Mouse (Mus musculus) gastrocnemius, adult 2 months (tissue): ENCODE measurements around the gene 2610001J05Rik. TPM values are rescaled to one million over a fixed set of nuclear protein-coding genes. Genes with fewer than 3 reads are reported as not detected.
"Not testable (repeated sequence)": the region's sequence is repeated elsewhere in the genome, so short reads cannot be mapped to it uniquely, and the experiment has no call there.

Source experiments
- DNase-seq: peaks from one replicate; pipeline ENCODE4 v3.0.0; 2022
- H3K27ac ChIP-seq: fragments of 200-600 bp; 2 replicates; pipeline ENCODE4 v1.8.1; 2022; ENCODE audit warnings: mild to moderate bottlenecking
- H3K4me3 ChIP-seq: fragments of 200-600 bp; 2 replicates; pipeline ENCODE4 v1.8.1; 2022; ENCODE audit warnings: mild to moderate bottlenecking, moderate library complexity
- CTCF ChIP-seq: fragments of 200-600 bp; IDR thresholded peaks from 2 replicates; pipeline ENCODE4 v1.8.1; 2022; ENCODE audit warnings: antibody characterized with exemption, mild to moderate bottlenecking, moderate library complexity
- intact Hi-C: fragments of 180-260 bp; cut with DNase I; formaldehyde crosslinking; loops from one replicate; pipeline ENCODE4 v1.15.1; 2025
- total RNA-seq, 2 experiments: library from RNA; stranded (reverse); gene quantifications; 2 replicates each; pipeline ENCODE4 v1.2.3; 2021

The 2610001J05Rik gene
- total RNA-seq, 2 experiments from 2014 or later, result 29.3 to 36.1 TPM

DNA sequence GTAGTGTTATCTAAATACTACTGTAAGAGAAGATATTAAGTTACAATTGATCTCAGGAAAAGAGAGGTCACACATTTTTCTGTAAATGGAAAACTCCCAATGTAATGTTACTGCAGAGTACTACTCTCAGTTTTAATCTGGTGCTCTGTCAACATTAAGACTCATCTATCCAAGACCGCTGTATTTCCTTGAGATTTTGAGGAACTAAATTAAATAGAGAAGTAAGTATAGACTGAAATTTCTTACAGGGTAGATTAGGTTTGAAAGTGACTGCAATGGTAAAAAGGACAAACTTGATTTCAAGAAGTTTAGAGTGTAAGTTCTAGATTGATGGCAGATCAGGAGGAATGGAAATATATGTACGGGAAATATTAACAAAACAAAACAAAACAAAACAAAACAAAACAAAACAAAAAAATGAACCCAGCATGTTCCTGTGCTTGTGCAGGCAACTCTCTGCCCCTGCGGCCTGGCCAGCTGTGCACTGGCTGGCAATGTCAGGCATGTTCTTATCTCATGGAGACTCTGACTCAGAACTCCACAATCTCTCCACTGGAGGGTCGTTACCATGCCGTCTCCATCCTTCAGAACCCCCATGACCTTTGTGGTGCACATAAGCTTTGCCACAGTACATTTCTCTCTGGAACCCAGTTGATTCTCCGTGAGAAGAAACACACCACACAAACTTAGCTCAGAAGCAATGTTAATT is 11.3 kb downstream of the 2610001J05Rik start:
- Histone ChIP-seq H3K4me3 (no peak overlapping the region), H3K27ac (no peak overlapping the region)
- TF ChIP-seq CTCF, result no peak
- intact Hi-C loops, result no loop called here
- DNase-seq, result no peak

DNA sequence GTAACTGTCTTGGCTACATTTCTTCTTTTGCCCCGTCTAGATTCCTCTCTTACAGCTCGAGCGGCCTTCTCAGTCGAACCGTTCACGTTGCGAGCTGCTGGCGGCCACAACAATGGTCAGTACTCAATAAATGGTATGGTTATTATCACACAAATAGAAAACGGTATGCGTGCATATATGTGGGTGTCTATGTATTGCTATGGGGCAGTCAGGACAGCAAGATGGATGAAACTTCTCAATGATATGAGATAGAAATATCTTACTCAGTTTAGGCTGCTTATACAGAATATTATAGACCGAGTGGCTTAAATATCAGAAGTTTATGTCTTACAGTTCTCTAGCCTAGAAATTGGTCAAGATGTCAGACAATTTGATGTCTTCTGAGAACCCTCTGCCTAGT is 17.1 kb downstream of the 2610001J05Rik start:
- intact Hi-C loops, result no loop called here
- TF ChIP-seq CTCF, result no peak
- no peak for DNase-seq
- no peak overlapping the region for H3K4me3 ChIP-seq
- no peak overlapping the region for H3K27ac ChIP-seq

DNA sequence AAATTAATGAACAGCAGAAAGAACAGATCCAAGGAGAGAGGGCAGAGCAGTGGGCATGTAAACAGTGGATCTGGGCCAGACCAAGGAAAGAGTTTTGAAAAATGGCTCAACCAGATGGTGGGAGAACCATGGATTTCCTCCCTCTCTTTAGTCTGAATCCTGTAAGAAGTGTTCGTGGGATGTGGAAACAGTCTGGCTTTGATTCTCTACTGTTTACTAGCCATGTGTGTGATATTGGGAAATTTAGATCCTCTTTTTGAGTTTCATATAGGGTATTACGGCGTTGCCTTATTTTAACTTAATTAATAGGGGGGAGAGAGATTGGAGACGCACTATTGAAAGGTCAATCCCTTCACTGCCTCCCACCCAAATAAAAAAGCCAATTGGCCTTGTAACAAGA is 18.1 kb downstream of the 2610001J05Rik start:
- intact Hi-C loops, result no loop called here
- DNase-seq, result no peak
- no peak overlapping the region for H3K4me3 ChIP-seq
- TF ChIP-seq CTCF, result no peak
- no peak overlapping the region for H3K27ac ChIP-seq

DNA sequence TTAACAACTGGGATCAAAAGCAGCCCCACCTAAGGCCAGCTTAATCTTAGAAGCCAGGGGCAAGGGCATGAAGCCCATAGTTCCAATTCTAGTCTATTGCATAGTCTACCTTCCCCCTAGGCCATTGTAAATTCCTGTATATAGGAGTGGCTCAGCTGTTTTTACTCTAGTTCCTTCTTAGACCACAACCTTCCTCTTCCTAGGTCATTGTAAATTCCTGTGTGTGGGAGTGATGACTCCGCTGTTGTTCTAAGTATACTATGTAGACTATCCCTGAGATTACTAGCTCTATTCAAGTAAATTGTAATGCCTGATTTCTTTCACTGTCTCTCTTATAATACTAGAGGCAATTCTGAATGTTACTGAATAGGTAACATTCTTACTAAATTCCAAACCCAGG is 25.3 kb downstream of the 2610001J05Rik start:
- H3K4me3 ChIP-seq, H3K27ac ChIP-seq, DNase-seq, intact Hi-C loops: not testable (repeated sequence)

DNA sequence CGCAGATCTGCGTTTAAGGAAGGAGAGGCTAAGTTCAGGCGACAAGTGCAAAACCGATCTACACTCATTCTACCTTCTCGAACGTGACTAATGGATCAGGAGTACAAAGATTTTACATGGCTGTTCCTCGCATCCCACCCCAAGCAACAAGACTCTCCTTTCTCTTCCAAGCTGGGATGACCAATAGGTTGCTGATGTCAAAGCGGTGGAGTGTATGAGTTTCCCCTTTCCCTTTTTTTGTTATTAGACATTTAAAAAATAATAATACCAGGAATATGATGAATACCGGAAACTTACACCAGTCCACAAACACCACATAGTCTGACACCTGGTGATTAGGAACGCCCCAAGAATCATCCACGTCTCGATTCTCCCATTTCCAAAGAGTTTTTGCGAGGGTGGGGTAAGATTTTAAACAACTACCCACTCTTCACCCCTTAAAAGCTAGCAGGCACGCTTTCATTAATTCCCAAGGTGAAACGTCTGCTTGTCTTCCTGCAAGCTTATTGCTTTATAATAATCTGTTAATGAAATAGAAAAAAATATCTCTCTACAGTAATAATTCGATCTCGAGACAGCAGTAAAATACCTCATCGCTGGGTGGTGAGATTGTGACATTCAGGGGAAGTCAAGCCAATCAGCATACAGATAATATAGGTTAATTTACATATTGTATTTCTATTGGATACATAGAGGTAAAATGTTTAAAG is 31.8 kb downstream of the 2610001J05Rik start, which contains the start of gene Gpr85:
Gene Gpr85, minus strand, starts transcription at position 598 of the 710 bp plus-strand sequence.
- no peak for TF ChIP-seq CTCF
- H3K4me3 ChIP-seq, result peak within 1 kb of the TSS; percentile 75
- intact Hi-C loops, result no loop called here
- peak within 1 kb of the TSS; percentile 71 for H3K27ac ChIP-seq
- no peak for DNase-seq

DNA sequence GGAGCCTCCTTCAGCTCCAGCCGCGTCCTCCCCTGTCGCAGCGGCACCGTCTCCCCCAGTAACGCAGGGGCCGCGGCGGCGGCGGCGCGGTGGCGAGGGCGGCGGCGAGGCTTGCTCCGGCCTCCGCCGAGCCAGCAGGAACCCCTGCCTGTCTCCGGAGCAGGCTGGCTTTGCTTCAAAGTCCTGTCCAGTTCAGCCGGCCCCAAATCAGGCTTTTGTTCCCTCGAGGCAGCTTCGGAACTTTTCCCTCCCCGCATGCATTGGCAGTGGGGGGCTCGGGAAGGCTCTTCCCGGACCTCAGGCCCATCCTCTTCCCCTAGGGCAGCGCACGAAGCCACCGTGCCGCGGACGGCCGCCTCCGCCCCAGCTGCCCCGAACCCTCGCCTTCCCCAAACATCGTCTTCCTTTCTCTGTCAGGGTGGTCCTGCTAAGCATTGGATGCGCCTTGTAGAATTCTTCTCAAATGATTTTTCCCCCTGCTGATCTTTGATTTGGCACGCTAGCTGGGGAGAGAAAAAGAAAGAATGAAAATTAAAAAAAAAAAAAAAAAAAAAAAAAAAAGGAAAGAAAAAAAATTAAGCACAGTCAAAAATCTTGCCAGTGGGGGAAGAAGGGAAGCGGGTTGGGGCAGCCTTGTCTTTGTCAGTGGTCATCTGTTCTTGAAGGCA is 32.5 kb downstream of the 2610001J05Rik start:
- Histone ChIP-seq H3K27ac (peak overlapping the region; percentile 71), H3K4me3 (peak overlapping the region; percentile 75)
- no peak for TF ChIP-seq CTCF
- DNase-seq, result peak; percentile 73
- intact Hi-C loops, result no loop called here

DNA sequence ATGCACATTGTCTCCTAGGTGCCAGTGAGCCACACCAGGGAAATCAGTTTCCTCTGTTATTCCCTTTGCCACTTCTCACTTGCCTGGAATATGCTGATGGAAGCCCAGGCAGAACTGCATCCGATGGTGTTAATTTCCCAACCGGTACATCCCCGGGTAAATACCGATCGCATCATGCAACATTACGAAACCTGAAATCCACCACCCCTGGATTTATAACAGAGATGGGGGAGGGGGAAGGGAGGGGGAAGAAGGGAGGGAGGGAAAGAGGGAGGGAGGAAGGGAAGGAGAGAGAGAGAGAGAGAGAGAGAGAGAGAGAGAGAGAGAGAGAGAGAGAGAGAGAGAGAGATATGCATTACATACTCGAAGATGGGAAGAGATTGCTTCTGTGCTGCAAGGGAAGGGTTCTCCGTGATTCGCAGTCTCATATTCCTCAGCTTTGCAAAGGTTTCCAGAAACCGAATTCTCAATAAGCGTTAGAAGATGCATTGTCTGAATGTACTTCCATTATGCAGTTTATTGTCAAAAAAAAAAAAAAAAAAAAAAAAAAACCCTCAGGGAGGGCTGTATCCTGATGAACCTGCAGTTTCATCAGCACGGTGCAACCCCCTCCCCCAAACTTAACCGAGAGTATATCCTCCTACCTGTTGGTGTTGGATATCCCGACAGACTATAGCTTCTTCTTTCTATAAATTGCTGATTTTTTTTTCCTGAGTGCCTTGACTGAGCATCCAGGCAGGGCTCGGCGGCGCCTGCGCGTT is 33.2 kb downstream of the 2610001J05Rik start:
- H3K27ac ChIP-seq, result peak overlapping the region; percentile 71; the same call in 1 of the 2 replicates
- DNase-seq, result no peak
- intact Hi-C loops, result no loop called here
- H3K4me3 ChIP-seq, result peak overlapping the region; percentile 75
- no peak for TF ChIP-seq CTCF

DNA sequence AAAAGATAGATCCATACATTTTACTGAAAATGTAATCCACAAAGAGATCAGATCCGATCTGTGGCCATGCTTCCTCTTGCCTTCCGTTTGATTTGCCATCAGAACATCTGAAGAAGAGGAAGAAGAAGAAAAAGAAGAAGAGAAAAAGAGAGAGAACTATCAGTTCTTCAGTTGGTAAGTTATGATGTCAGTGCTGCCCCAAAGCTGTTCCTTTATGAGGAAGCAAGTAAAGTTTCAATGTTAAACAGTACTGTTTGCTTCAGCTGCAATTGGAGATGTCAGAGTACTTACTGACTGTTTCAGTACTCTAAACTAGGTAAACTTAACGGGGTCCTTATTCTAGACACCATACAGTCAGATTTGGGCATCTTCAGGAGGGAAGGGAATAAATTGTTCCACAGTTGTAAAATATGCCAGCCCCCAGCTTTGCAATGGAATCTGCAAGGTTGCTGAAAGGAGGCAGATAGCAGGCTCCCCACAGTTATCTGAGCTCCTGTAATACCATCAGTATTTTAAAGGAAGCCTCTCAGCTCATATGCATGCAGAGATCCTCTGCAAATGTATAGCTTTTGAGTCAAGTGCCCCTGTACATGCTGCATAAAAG is 34.2 kb downstream of the 2610001J05Rik start:
- no peak for DNase-seq
- Histone ChIP-seq H3K4me3 (no peak overlapping the region; the same call in 1 of the 2 replicates), H3K27ac (no peak overlapping the region)
- TF ChIP-seq CTCF, result no peak
- intact Hi-C loops, result no loop called here

DNA sequence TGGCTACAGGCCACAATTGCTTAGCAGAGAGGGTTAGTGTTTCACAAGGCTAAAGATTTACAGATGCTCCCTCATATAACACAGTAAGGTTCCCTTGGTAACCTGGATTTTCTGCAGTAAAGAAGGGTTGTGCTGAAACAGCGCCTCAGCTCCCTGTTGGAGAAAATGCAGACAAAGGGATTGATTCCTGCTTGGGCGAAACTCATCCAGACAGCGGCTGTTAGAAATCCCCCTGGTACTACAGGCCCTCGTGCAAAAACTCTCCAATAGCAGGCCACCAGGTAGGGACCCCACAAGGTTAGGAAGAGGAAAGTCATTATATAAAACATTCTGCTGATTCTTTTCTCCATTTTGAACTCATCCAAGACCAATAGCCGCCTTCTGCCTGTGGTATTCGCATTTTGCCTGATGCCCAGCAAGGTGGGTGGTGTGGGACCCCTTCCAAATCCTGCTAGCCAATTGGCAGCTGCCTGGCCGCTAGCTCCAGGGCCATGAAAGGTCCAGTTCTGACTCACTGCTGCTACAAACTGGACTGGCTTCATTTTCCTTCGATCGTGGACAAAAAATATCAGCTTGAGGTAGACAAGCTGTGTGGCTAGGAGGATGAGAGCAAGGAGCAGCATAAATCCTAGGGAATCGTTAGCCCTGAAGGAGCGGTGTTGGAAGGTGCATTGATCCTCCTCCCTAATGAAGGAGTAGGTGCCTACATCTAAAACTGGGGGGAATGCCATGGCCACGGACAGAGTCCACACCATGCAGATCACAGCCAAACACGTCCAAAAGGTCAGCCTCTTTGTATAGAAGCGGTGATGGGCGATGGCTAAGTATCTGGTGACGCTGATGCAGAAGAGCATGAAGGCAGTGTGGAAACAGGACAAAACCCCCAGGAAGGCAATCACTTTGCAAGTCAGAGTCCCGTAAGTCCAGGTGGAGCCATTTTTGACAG is 35.3 kb downstream of the 2610001J05Rik start:
- intact Hi-C loops, result no loop called here
- H3K27ac ChIP-seq, result no peak overlapping the region
- H3K4me3 ChIP-seq, result no peak overlapping the region
- no peak for TF ChIP-seq CTCF
- no peak for DNase-seq

DNA sequence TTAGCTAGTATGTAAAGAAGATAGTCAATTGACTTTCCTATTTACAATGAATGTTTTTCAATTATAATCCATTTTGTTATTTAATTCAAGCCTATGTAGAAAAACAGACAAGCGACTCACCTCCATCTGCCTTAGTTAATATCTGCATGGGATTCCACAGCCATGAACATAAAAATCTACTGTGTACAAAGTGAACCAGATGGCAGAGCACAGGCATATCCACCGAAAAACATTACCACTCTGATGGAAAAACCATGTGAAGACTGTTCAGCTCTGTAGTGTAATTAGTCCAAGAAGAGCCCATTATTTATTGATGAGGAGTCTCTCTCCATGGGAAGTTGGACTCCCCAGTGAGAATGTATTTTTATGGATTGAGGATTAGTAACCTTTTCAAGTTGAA is 38.5 kb downstream of the 2610001J05Rik start:
- intact Hi-C loops, result no loop called here
- no peak overlapping the region for H3K4me3 ChIP-seq
- H3K27ac ChIP-seq, result no peak overlapping the region
- DNase-seq, result no peak
- no peak for TF ChIP-seq CTCF

DNA sequence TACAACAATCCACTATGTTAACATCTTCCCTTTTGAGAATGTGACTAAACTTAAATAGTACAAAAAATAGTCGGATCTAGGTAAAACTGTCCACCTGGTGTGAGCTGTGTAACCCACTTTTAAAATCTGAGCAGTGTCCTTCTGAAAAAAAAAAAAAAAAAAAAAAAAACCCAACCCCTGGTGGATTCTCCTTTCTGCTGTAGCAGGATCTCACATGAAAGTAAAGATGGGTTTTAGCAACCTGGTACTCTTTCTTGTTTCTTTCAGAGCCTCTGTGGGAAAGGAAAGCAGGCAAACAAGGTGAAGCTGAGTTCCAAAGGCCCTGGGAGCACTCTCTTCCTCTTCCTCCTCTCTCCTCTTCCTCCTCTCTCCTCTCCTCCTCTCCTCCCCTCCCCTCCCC is 42.4 kb downstream of the 2610001J05Rik start:
- intact Hi-C loops, result no loop called here
- DNase-seq, result no peak
- no peak overlapping the region for H3K4me3 ChIP-seq

More for the DNA sequence above, 42.4 kb downstream of the 2610001J05Rik start:
- no peak for TF ChIP-seq CTCF
- H3K27ac ChIP-seq, result no peak overlapping the region

Other genes with a start within 250 kb of the 2610001J05Rik start
- gene Bmt2, start 193.6 kb downstream of the 2610001J05Rik start, total RNA-seq, result 10 to 100 TPM in 1 of 2 experiments, 1 to 10 TPM in 1; 9.0 to 11.1 TPM
- under 1 TPM; 0.17 to 0.18 TPM for gene Gpr85, start 31.6 kb downstream of the 2610001J05Rik start, total RNA-seq